Mouse (Mus musculus): ENCODE results near the gene Taar7d.

DNA sequence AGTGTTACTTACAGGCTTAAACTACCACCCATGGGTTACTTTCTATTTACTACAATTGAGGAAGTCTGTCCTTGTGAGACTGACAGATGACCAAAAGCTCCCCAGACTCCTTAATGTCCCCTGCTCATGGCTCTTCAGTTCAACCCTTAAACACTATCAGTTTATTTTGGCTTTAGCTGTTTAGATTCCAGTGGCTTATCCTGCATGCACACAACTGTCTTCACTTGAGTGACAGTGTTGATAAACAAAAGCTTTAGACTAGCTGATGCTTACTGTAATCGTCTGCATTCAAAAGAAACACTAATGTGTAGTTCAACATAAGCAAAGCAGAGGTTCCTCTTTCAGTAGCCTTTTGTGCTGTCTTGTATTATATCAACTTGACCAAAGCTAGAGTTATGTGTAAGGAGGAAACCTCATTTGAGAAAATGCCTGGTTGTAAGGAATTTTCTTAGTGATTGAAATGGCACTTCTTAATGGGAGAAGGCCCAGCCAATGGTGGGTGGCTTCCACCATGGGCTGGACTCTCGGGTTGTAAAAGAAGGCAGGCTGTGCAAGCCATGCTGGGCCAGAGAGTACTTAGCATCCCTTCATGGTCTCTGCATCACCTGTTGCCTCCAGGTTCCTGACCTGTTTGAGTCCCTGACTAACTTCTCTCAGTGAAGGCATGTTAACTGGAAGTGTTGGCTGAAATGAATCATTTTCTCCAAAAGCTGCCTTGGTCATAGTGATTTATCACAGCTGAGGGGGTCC is 13.3 kb downstream of the Taar7d start:
- TF ChIP-seq CTCF (IDR thresholded peaks at IDR 0.05; ENCODE audit: extremely low read depth, insufficient read depth, low read length), result no peak
- no peak for TF ChIP-seq POLR2A (IDR thresholded peaks at IDR 0.05; ENCODE audit: extremely low read depth, insufficient read depth, low read length)
